Mouse (Mus musculus) ES-E14 (cell line): ENCODE data around the gene Hes3.

Experiments
- CHD2 ChIP-seq: IDR thresholded peaks from 2 replicates; pipeline ENCODE4 v1.6.1; 2014; ENCODE audit warnings: mild to moderate bottlenecking, low read depth, low read length, inconsistent platforms
- HCFC1 ChIP-seq: IDR thresholded peaks from 2 replicates; pipeline ENCODE4 v1.6.1; 2012; ENCODE audit warnings: low read length, inconsistent platforms, borderline replicate concordance; ENCODE audit not compliant: insufficient read depth
- ZNF384 ChIP-seq: IDR thresholded peaks from 2 replicates; pipeline ENCODE4 v1.6.1; 2012; ENCODE audit warnings: low read depth, low read length, inconsistent platforms

GRCm38 (mm10) chr4:152296371-152296770 is 4.9 kb upstream of the Hes3 start:
- TF ChIP-seq CHD2 (no peak), HCFC1 (no peak), ZNF384 (no peak)
